Mouse (Mus musculus) liver, embryonic 11.5 days (tissue): Measurements from ENCODE around the gene Gpr1. TPM values are rescaled to one million over a fixed set of nuclear protein-coding genes. Genes with fewer than 3 reads are reported as not detected.
A peak's percentile ranks its signal among the peaks of the same experiment; 100 is the strongest.

Source experiments
- ATAC-seq: fragments of 200-750 bp; cut with Nextera tagmentation; replicated peaks from 2 replicates; pipeline ENCODE4 v1.8.0; 2017; ENCODE audit warnings: moderate number of reproducible peaks, mild to moderate bottlenecking, moderate TSS enrichment, moderate library complexity; ENCODE audit not compliant: low FRiP score
- DNase-seq: peaks from one replicate; pipeline ENCODE4 v3.0.0-alpha.2; 2017; ENCODE audit warnings: low spot score
- H3K27ac ChIP-seq: fragments of 300-500 bp; sonication (generic); 2 replicates; pipeline ENCODE4 v1.5.1; 2014; ENCODE audit warnings: mild to moderate bottlenecking, low read depth, low read length, control low read depth
- H3K27me3 ChIP-seq: fragments of 300-500 bp; sonication (generic); replicated peaks from 2 replicates; pipeline ENCODE4 v1.6.1; 2014; ENCODE audit warnings: low read length, mixed read lengths; ENCODE audit not compliant: control insufficient read depth, insufficient read depth
- H3K36me3 ChIP-seq: fragments of 300-500 bp; sonication (generic); 2 replicates; pipeline ENCODE4 v1.6.1; 2014; ENCODE audit warnings: mild to moderate bottlenecking, low read length, moderate library complexity, mixed read lengths; ENCODE audit not compliant: control insufficient read depth, insufficient read depth
- H3K4me1 ChIP-seq: fragments of 300-500 bp; sonication (generic); replicated peaks from 2 replicates; pipeline ENCODE4 v1.6.1; 2014; ENCODE audit warnings: low read length, mixed read lengths; ENCODE audit not compliant: control insufficient read depth, insufficient read depth
- H3K4me2 ChIP-seq: fragments of 300-500 bp; sonication (generic); 2 replicates; pipeline ENCODE4 v1.6.1; 2014; ENCODE audit warnings: mild to moderate bottlenecking, control low read depth, moderate library complexity
- H3K4me3 ChIP-seq: fragments of 300-500 bp; sonication (generic); 2 replicates; pipeline ENCODE4 v1.5.1; 2014; ENCODE audit warnings: low read depth, low read length, control low read depth
- H3K9ac ChIP-seq: fragments of 300-500 bp; sonication (generic); 2 replicates; pipeline ENCODE4 v1.6.1; 2014; ENCODE audit warnings: low read depth, low read length, control low read depth
- H3K9me3 ChIP-seq: fragments of 300-500 bp; sonication (generic); 2 replicates; pipeline ENCODE4 v1.6.1; 2016; ENCODE audit warnings: low read length, inconsistent platforms, mixed read lengths; ENCODE audit not compliant: control insufficient read depth
- WGBS: fragments of 180-500 bp; shearing (Covaris S2); extraction: QIAGEN DNeasy Blood & Tissue Kit; methylation state at CpG from one replicate; pipeline ENCODE4 v1.1.7; 2014; 5-methylcytosine and 5-hydroxymethylcytosine counted together
- polyA plus RNA-seq: library from polyadenylated mRNA; unstranded; fragments of >200 nt; fragmentation: Nextera tagmentation; extraction: Ambion mirVana; gene quantifications from 2 replicates; pipeline ENCODE4 v1.2.1, GENCODE M21; 2014

The Gpr1 gene
- polyA plus RNA-seq, 1 experiment from 2014 or later, result 0.14 TPM

DNA sequence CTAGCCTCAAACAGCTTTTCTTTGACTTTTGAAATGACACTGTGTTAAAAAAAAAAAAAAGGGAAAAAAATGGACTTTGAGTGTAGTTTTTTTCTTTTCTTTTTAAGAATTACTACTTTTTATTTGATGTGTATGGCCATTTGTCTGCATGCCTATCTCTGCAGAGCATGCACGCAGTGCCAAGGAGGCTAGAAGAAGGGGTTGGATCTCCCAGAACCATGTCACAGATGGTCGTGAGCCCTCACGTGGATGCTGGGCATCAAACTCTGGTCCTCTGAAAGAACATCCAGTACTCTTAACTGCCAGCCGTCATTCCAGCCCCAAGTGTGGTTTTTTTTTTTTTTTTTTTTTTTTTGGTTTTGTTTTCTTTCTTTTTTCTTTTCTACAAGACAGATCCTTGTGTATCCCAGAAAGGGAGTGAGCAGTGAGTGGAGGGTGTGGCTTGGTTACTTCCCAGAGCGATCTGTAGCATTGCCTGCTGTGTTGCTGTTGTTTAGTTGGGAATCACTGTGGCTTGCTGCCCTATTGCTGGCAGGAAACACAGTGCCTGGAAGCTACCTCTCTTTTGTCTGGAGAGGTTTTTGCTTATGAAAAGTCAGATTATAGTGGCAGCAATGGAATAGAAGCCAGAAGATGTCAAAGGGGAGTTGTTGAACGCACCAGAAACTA lies 4.3 kb downstream of the Gpr1 start:
- Histone ChIP-seq H3K9me3 (no peaks in the 10 kb centered on the region), H3K4me3 (no peak overlapping the region), H3K27me3 (no peaks in the 10 kb centered on the region; the same call in 1 of the 2 replicates), H3K4me1 (no peaks in the 10 kb centered on the region), H3K9ac (no peak overlapping the region), H3K4me2 (no peak overlapping the region), H3K36me3 (no peaks in the 10 kb centered on the region), H3K27ac (no peak overlapping the region)
- DNase-seq (no peak), ATAC-seq (no peak)
- WGBS, result 37% methylated on average over 6 of the region's 6 CpGs

DNA sequence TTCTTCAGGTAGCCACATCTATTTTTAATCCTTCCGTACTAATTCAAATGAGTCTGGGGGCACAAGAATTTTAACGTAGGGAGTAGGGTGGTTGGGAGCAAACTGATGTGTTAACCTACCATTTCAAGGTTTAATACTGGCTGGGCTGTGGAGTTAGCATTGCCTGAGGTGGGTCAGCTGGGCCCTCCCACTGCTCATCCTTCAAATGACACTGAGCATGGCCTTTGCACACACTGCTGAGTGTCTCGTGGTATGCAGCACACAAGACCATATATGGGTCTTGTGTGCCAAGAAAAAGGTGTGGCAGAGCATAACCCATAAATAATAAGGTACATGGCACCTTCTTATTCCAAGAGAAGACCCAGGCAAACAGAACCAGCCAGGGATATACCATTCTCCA lies 6.7 kb downstream of the Gpr1 start:
- no peak overlapping the region for H3K27ac ChIP-seq
- 78% methylated on average over 3 of the region's 3 CpGs for WGBS

DNA sequence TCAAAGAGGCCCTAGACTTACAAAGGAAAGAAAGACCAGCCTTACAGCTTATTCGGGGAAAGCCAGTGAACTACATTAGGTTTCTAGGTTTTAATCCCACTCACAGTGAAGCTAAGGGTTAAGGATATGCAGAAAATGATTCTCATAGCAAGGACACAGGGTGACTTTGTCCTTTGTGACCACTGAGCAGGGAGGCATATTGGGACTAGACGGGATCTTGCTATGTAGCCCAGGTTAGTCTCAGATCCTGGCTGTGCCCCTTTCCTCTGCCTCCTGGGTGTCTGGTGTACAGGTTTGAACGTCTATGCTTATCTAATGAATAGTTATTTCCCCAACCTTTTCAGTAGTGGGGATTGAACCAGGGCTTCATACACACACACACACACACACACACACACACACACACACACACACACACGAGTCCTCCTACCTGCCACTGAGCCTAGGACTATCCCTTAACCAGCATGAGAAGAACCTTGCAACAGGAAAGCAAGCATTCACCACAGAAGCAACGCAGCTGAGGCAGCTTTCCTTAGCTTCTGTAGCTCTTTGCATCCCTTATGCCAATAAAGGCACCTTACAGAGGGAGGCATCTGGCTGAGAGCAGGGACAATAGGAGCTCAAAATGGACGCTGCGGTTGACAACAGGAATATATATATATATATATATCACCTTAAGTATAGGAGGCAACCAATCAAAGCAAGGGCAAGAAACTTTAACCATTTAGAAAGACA lies 9.5 kb downstream of the Gpr1 start:
- Histone ChIP-seq H3K36me3 (no peaks in the 10 kb centered on the region), H3K27me3 (no peaks in the 10 kb centered on the region), H3K9ac (no peak overlapping the region), H3K9me3 (no peaks in the 10 kb centered on the region), H3K4me3 (no peak overlapping the region), H3K4me2 (no peak overlapping the region), H3K4me1 (peaks cover 5% of the 10 kb centered on the region; the same call in 1 of the 2 replicates), H3K27ac (peak overlapping the region; percentile 25)
- no peak for ATAC-seq
- DNase-seq, result no peak
- WGBS, result 36% methylated on average over 7 of the region's 7 CpGs

More for the DNA sequence above, 6.7 kb downstream of the Gpr1 start:
- Histone ChIP-seq H3K27me3 (no peaks in the 10 kb centered on the region), H3K4me2 (no peak overlapping the region), H3K4me3 (no peak overlapping the region), H3K36me3 (no peaks in the 10 kb centered on the region), H3K9ac (no peak overlapping the region), H3K9me3 (no peaks in the 10 kb centered on the region), H3K4me1 (peaks cover 5% of the 10 kb centered on the region; the same call in 1 of the 2 replicates)
- ATAC-seq (no peak), DNase-seq (no peak)

DNA sequence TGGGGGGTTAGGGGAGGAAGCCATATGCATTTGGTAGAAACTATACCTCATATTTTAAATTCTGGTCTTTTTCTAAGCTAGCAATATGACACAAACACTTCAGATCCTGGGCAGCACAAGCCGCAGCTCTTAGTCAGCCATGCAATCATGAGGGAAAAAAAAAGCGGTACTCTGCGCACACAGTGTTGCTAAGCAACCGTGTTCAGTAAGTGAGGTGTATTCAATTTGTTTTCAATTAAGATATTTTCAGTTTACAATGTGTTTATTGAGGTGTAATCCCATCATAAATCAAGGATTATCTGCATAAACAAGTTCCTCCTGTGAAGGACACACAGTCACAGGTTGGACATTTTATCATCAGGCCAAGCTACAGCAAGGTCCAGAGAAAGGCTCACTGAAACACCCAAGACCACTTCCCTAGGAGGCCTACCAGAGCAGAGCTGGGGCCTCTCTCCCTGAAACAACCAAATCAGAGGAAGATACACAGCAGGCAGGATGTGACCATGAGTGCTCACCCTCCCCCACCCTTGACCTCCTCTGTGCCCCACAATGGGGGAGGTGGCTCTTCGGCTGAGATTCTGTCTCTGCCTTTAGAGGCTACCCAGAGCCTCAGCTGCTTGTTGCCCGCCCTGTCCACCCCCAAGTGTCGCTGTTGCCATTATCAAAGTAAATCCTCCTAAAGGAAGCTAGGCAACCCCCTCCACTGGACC lies 10.2 kb downstream of the Gpr1 start:
- 26% methylated on average over 7 of the region's 7 CpGs for WGBS
- no peaks in the 10 kb centered on the region for H3K36me3 ChIP-seq
- peak overlapping the region; percentile 25 for H3K27ac ChIP-seq
- H3K9ac ChIP-seq, result no peak overlapping the region
- H3K4me2 ChIP-seq, result no peak overlapping the region
- H3K4me3 ChIP-seq, result no peak overlapping the region
- DNase-seq (no peak), ATAC-seq (peak; percentile 51; the same call in 1 of the 2 replicates)
- no peaks in the 10 kb centered on the region for H3K9me3 ChIP-seq
- H3K27me3 ChIP-seq, result no peaks in the 10 kb centered on the region
- peaks cover 5% of the 10 kb centered on the region; the same call in 1 of the 2 replicates for H3K4me1 ChIP-seq

DNA sequence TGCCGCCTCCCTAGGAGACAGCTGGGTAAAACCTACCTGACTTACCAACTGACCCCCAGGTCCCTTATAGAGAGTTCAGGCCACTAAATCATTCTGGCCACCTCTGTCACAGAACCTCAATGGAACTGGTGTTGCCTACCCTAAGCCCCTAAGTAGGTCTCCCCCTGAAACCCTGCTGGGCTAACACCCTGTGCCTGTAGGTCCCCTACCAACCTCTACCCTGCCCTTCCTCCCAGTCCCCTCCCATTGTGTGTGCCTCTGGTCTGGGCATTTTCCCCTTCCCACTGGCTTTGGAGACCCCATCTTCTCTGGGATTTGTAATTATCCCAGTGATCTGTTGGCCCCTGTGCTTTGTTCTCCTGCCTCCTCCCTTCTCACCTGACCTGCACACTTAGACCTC lies 10.9 kb downstream of the Gpr1 start:
- no peak overlapping the region for H3K4me3 ChIP-seq
- no peaks in the 10 kb centered on the region for H3K9me3 ChIP-seq
- WGBS, result 79% methylated on average over 1 of the region's 1 CpGs
- H3K27ac ChIP-seq, result no peak overlapping the region
- no peak overlapping the region for H3K4me2 ChIP-seq
- H3K4me1 ChIP-seq, result peaks cover 5% of the 10 kb centered on the region; the same call in 1 of the 2 replicates
- DNase-seq (no peak), ATAC-seq (no peak)
- no peak overlapping the region for H3K9ac ChIP-seq
- H3K27me3 ChIP-seq, result no peaks in the 10 kb centered on the region
- H3K36me3 ChIP-seq, result no peaks in the 10 kb centered on the region

DNA sequence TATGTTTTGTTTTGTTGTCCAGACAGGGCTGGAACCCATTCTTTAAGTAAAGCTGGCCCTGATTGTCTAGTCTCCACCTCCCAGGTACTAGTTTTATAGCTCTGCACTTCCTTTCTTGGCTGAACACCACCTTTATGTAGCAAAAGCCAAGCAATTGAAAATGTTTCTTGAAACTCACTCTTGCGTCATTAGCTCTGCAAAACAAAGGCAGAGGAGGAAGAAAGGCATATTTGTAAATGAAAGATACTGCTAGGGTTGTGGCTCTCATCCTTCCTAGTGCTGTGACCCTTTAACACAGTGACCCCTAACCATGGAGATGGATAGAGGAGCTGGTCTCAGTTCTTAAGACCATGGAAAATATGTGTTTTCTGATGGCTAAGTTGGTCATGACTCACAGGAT lies 12.7 kb downstream of the Gpr1 start:
- H3K4me3 ChIP-seq, result no peak overlapping the region
- no peak overlapping the region for H3K4me2 ChIP-seq
- H3K4me1 ChIP-seq, result peaks cover 5% of the 10 kb centered on the region; the same call in 1 of the 2 replicates
- no peaks in the 10 kb centered on the region for H3K9me3 ChIP-seq
- ATAC-seq, result no peak
- no peak overlapping the region for H3K9ac ChIP-seq
- H3K27ac ChIP-seq, result no peak overlapping the region
- WGBS, result 80% methylated on average over 1 of the region's 1 CpGs
- no peaks in the 10 kb centered on the region for H3K36me3 ChIP-seq
- DNase-seq, result no peak
- no peaks in the 10 kb centered on the region for H3K27me3 ChIP-seq

DNA sequence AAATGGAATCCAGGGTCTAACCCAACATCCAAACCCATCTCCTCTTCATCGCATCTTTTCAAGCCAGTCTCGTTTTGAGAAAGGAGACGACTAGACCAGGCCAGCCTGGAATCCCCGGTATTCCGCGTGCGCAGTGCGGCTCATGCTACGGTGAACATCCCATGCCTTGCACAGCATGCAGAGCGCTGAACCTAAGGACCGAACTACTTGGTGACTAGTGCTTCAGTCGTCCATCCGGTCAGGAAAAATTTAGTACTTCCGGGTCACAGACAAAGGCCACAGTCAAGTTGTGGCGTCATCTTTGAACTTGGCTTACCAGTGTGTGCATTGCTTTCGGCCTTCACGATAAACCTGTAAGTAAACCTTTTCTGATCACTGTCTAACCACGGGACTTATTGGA lies 14.0 kb downstream of the Gpr1 start:
- DNase-seq (no peak), ATAC-seq (no peak)
- H3K27me3 ChIP-seq, result no peaks in the 10 kb centered on the region
- H3K9me3 ChIP-seq, result no peaks in the 10 kb centered on the region
- H3K4me3 ChIP-seq, result no peak overlapping the region
- H3K4me2 ChIP-seq, result no peak overlapping the region
- no peaks in the 10 kb centered on the region for H3K36me3 ChIP-seq
- no peak overlapping the region for H3K9ac ChIP-seq
- peaks cover 5% of the 10 kb centered on the region; the same call in 1 of the 2 replicates for H3K4me1 ChIP-seq
- H3K27ac ChIP-seq, result no peak overlapping the region
- WGBS, result 84% methylated on average over 18 of the region's 18 CpGs

DNA sequence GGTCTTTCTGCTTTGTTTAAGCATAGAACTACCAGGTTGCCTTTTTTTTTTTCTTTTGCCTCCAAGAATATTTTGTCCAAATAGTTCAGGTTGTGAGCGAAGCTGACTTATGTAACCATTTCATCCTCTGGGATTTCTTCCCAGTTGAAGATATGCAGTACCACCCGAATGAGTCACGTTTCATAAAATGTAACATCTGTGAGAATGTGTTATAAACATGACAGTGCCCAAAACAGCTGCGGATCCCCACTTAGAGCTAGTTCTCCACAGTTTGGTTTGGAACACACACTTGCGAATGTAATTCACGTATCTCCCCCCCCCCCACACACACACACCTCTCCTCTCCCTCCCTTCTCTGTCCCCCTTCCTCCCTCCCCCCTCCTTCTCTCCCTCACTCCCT lies 15.0 kb downstream of the Gpr1 start:
- Histone ChIP-seq H3K4me3 (no peak overlapping the region), H3K27me3 (no peaks in the 10 kb centered on the region), H3K9ac (no peak overlapping the region), H3K9me3 (no peaks in the 10 kb centered on the region), H3K27ac (no peak overlapping the region), H3K4me1 (peaks cover 4% of the 10 kb centered on the region; the same call in 1 of the 2 replicates), H3K4me2 (no peak overlapping the region), H3K36me3 (no peaks in the 10 kb centered on the region)
- WGBS, result 86% methylated on average over 6 of the region's 6 CpGs
- ATAC-seq (no peak), DNase-seq (no peak)
